In the genomic region with DNA sequence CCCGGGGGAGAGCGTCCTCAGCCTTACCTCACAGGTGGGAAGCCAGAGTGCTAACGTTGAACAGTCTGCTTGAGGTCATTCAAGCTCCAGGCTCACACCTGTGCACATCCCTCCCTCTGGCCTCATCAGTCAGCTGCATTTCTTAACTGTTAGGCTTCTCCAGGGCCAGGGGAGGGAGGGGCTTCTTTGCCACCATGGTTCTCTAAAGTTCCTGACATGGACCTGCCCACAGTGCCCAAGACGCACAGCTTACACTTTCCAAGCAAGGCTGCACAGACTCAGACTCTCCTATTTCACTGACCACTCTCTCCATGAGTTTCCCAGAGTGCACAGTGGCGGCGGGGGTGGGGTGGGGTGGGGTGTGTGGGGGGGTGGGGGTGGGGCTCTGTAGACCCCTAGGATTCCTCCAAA, we compare ENCODE assay signal across 11 mouse cellular contexts. TPM values are rescaled to one million over a fixed set of nuclear protein-coding genes. Genes with fewer than 3 reads are reported as not detected.
A peak's percentile ranks its signal among the peaks of the same experiment; 100 is the strongest.
DNase-seq lines count a peak whose midpoint lies in the region; ATAC-seq and TF ChIP-seq lines count a peak whose summit lies in the region.
"Had no signal": no experiment of that assay in that cellular context is flagged by ENCODE, and none has a peak within 500 bp of the region (broad histone marks: within the 10 kb centered on the region; RNA-seq: fewer than 3 reads in every experiment).

No protein-coding gene starts in this region.

- WGBS in lung, embryonic 16.5 days: 21% methylated on average over 6 of the region's 6 CpGs
- 24% methylated on average over 6 of the region's 6 CpGs for WGBS in hindbrain, postnatal 0 days
- WGBS in neural tube, embryonic 14.5 days: 26% methylated on average over 6 of the region's 6 CpGs

- DNase-seq in embryo, embryonic 10.5 days (ENCODE audit: low spot score): peak; percentile 40
- no peak for DNase-seq in embryo, embryonic 11 days
- DNase-seq in lung, adult 18-20 months: no peak
- no peak for DNase-seq in hindbrain, postnatal 0 days (ENCODE audit: low spot score)
- DNase-seq in testis, postnatal 14 days (ENCODE audit: low spot score): no peak
- DNase-seq in ovary, adult 18-20 months (ENCODE audit: low spot score): no peak
- DNase-seq: cerebellum, postnatal 25 days had no signal

- H3K9ac ChIP-seq in lung, embryonic 16.5 days (ENCODE audit: low read length): no peak overlapping the region
- no peak overlapping the region for H3K9ac ChIP-seq in hindbrain, postnatal 0 days (replicated peaks; ENCODE audit: low read length)
- peak overlapping the region; percentile 21; the same call in 1 of the 2 replicates for H3K9ac ChIP-seq in neural tube, embryonic 14.5 days (replicated peaks; ENCODE audit: low read depth, low read length)

- H3K27me3 ChIP-seq in lung, embryonic 16.5 days (ENCODE audit: control insufficient read depth, insufficient read depth, low read depth, low read length): no peaks in the 10 kb centered on the region
- no peaks in the 10 kb centered on the region for H3K27me3 ChIP-seq in hindbrain, postnatal 0 days (ENCODE audit: insufficient read depth, low read length)
- H3K27me3 ChIP-seq in neural tube, embryonic 14.5 days (ENCODE audit: control insufficient read depth, insufficient read depth, low read length): no peaks in the 10 kb centered on the region

- peak overlapping the region; percentile 37; the same call in 1 of the 2 replicates for H3K4me2 ChIP-seq in lung, embryonic 16.5 days (ENCODE audit: low read depth, low read length)
- H3K4me2 ChIP-seq in hindbrain, postnatal 0 days (ENCODE audit: low read depth, low read length): peak overlapping the region; percentile 44
- H3K4me2 ChIP-seq in neural tube, embryonic 14.5 days (ENCODE audit: low read depth, low read length): peak overlapping the region; percentile 49; the same call in 1 of the 2 replicates

- H3K36me3 ChIP-seq in lung, embryonic 16.5 days (ENCODE audit: control insufficient read depth, insufficient read depth, low read length): no peaks in the 10 kb centered on the region
- no peaks in the 10 kb centered on the region for H3K36me3 ChIP-seq in hindbrain, postnatal 0 days (ENCODE audit: insufficient read depth, low read length)
- H3K36me3 ChIP-seq in neural tube, embryonic 14.5 days (ENCODE audit: control insufficient read depth, insufficient read depth, low read length): no peaks in the 10 kb centered on the region

- no peaks in the 10 kb centered on the region for H3K9me3 ChIP-seq in lung, embryonic 16.5 days (ENCODE audit: control insufficient read depth, low read length)
- H3K9me3 ChIP-seq in hindbrain, postnatal 0 days (ENCODE audit: low read length): no peaks in the 10 kb centered on the region
- H3K9me3 ChIP-seq in neural tube, embryonic 14.5 days (ENCODE audit: control insufficient read depth, low read length): no peaks in the 10 kb centered on the region

- peak overlapping the region; percentile 39; the same call in 1 of the 2 replicates for H3K27ac ChIP-seq in lung, embryonic 16.5 days (ENCODE audit: low read length)
- H3K27ac ChIP-seq in hindbrain, postnatal 0 days: no peak overlapping the region
- peak overlapping the region; percentile 95 for H3K27ac ChIP-seq in neural tube, embryonic 14.5 days (ENCODE audit: low read depth, low read length)

- peaks cover 27% of the 10 kb centered on the region for H3K4me1 ChIP-seq in lung, embryonic 16.5 days (replicated peaks; ENCODE audit: control insufficient read depth, insufficient read depth, low read length)
- H3K4me1 ChIP-seq in hindbrain, postnatal 0 days (ENCODE audit: insufficient read depth, low read length): no peaks in the 10 kb centered on the region
- H3K4me1 ChIP-seq in neural tube, embryonic 14.5 days (ENCODE audit: control insufficient read depth, insufficient read depth, low read length): peaks cover 6% of the 10 kb centered on the region; the same call in 1 of the 2 replicates

- no peak for TF ChIP-seq CTCF in hindbrain, postnatal 0 days (IDR thresholded peaks at IDR 0.05; ENCODE audit: low read depth)

- no peak overlapping the region for H3K4me3 ChIP-seq in lung, embryonic 16.5 days (ENCODE audit: low read length)
- H3K4me3 ChIP-seq in hindbrain, postnatal 0 days (ENCODE audit: low read length): no peak overlapping the region
- no peak overlapping the region for H3K4me3 ChIP-seq in neural tube, embryonic 14.5 days (ENCODE audit: low read depth, low read length)

- peak; percentile 39; the same call in 1 of the 2 replicates for ATAC-seq in lung, embryonic 16.5 days (ENCODE audit: low read depth)
- peak; percentile 54 for ATAC-seq in hindbrain, postnatal 0 days
- ATAC-seq in neural tube, embryonic 14.5 days (ENCODE audit: low read depth): peak; percentile 57

RNA-seq across cellular contexts. Expression of gene Cfap43, which starts 10.1 kb away (rescaled TPM):
- 1.7 and 2.6 TPM in 2 replicates for polyA plus RNA-seq in lung, embryonic 16.5 days (2015; fragmentation: Nextera tagmentation; extraction: Ambion mirVana)
- total RNA-seq in hindbrain, postnatal 0 days (2014; rRNA removed): 1.8 and 2.8 TPM in 2 replicates
- polyA plus RNA-seq in hindbrain, postnatal 0 days (2015; fragmentation: Nextera tagmentation; extraction: Ambion mirVana): 2.8 and 4.7 TPM in 2 replicates
- polyA plus RNA-seq in neural tube, embryonic 14.5 days (2014; fragmentation: Nextera tagmentation; extraction: Ambion mirVana): 0.24 and 1.7 TPM in 2 replicates
- total RNA-seq: megakaryocyte progenitor cell, adult 5-6 weeks had no signal

RNA-seq across cellular contexts. Expression of gene Itprip, which starts 10.1 kb away (rescaled TPM):
- 16.2 and 16.9 TPM in 2 replicates for polyA plus RNA-seq in lung, embryonic 16.5 days (2015; fragmentation: Nextera tagmentation; extraction: Ambion mirVana)
- total RNA-seq in hindbrain, postnatal 0 days (2014; rRNA removed): 6.6 and 7.2 TPM in 2 replicates
- polyA plus RNA-seq in hindbrain, postnatal 0 days (2015; fragmentation: Nextera tagmentation; extraction: Ambion mirVana): 2.7 and 3.1 TPM in 2 replicates
- polyA plus RNA-seq in neural tube, embryonic 14.5 days (2014; fragmentation: Nextera tagmentation; extraction: Ambion mirVana): 3.8 and 4.4 TPM in 2 replicates

RNA-seq across cellular contexts. Expression of gene Cfap58, which starts 28.5 kb away (rescaled TPM):
- polyA plus RNA-seq in lung, embryonic 16.5 days (2015; fragmentation: Nextera tagmentation; extraction: Ambion mirVana): 0.53 and 0.73 TPM in 2 replicates
- total RNA-seq in hindbrain, postnatal 0 days (2014; rRNA removed): 0.26 TPM in 1 of 2 replicates, not detected in the other
- polyA plus RNA-seq in hindbrain, postnatal 0 days (2015; fragmentation: Nextera tagmentation; extraction: Ambion mirVana): 0.68 TPM in 2 replicates
- 0.53 and 0.64 TPM in 2 replicates for polyA plus RNA-seq in neural tube, embryonic 14.5 days (2014; fragmentation: Nextera tagmentation; extraction: Ambion mirVana)
- total RNA-seq: hematopoietic stem cell, adult 5-6 weeks; megakaryocyte progenitor cell, adult 5-6 weeks had no signal

RNA-seq across cellular contexts. Expression of gene Gsto2, which starts 43.6 kb away (rescaled TPM):
- 1.2 and 1.3 TPM in 2 replicates for polyA plus RNA-seq in lung, embryonic 16.5 days (2015; fragmentation: Nextera tagmentation; extraction: Ambion mirVana)
- 0.26 and 0.29 TPM in 2 replicates for total RNA-seq in hindbrain, postnatal 0 days (2014; rRNA removed)
- polyA plus RNA-seq in hindbrain, postnatal 0 days (2015; fragmentation: Nextera tagmentation; extraction: Ambion mirVana): 0.89 and 1.6 TPM in 2 replicates
- polyA plus RNA-seq in neural tube, embryonic 14.5 days (2014; fragmentation: Nextera tagmentation; extraction: Ambion mirVana): 1.3 and 2.1 TPM in 2 replicates
- total RNA-seq: hematopoietic stem cell, adult 5-6 weeks had no signal

RNA-seq across cellular contexts. Expression of gene Gsto1, which starts 54.2 kb away (rescaled TPM):
- 93.9 and 105 TPM in 2 replicates for polyA plus RNA-seq in lung, embryonic 16.5 days (2015; fragmentation: Nextera tagmentation; extraction: Ambion mirVana)
- 86.9 and 102 TPM in 2 replicates for total RNA-seq in hindbrain, postnatal 0 days (2014; rRNA removed)
- polyA plus RNA-seq in hindbrain, postnatal 0 days (2015; fragmentation: Nextera tagmentation; extraction: Ambion mirVana): 136 TPM in 2 replicates
- polyA plus RNA-seq in neural tube, embryonic 14.5 days (2014; fragmentation: Nextera tagmentation; extraction: Ambion mirVana): 134 and 161 TPM in 2 replicates
